ENCODE assay signal across 1 mouse cellular context in genomic region chr4:103119229-103120027, GRCm38 (mm10).
TF ChIP-seq lines count a peak whose summit lies in the region.

No protein-coding gene starts in this region.

TF ChIP-seq in CH12.LX, 34 proteins besides CTCF, POLR2A, EP300 and RAD21 (continued from another document):
- TF ChIP-seq ELF1 (IDR thresholded peaks at IDR 0.05; ENCODE audit: low read depth, low read length) (peak; percentile 82), CHD2 (IDR thresholded peaks at IDR 0.05; ENCODE audit: low read length) (no peak), NRF1 (IDR thresholded peaks at IDR 0.05; ENCODE audit: low read depth, low read length) (no peak), SIN3A (IDR thresholded peaks at IDR 0.05; ENCODE audit: low read length) (0 out of 2 replicates have a peak, but pooled peaks have one; percentile 45), PAX5 (IDR thresholded peaks at IDR 0.05; ENCODE audit: low read length) (no peak), MAZ (IDR thresholded peaks at IDR 0.05; ENCODE audit: low read depth, low read length) (peak; percentile 21; the same call in 1 of the 2 replicates)
